ENCODE assay signal across 2 mouse cellular contexts in the genomic region with DNA sequence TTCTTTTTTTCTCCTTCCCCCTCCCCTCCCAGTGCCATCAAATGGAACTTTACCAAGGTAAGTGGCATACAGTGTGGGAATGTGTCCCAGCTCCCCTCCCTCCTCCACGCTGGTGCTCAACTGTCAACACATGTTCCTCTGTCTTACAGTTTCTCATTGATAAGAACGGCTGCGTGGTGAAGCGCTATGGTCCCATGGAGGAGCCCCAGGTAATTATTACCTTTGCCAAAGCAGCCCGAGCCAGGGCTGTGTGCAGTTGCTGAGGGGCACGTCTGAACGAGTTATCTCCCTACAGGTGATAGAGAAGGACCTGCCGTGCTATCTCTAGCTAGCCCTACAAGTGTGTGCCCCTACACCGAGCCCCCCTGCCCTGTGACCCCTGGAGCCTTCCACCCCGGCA.
TF ChIP-seq lines count a peak whose summit lies in the region.

No protein-coding gene starts in this region.

TF ChIP-seq in C2C12, 6 proteins besides CTCF, POLR2A, EP300 and RAD21 (continued from another document):
- TF ChIP-seq MYOD1 (IDR thresholded peaks at IDR 0.05; ENCODE audit: control insufficient read depth, insufficient read length, low read depth): no peak
- TF ChIP-seq MAX (IDR thresholded peaks at IDR 0.05): no peak
- no peak for TF ChIP-seq MYOG (IDR thresholded peaks at IDR 0.05; ENCODE audit: control insufficient read depth, extremely low read depth, insufficient read length)
- no peak for TF ChIP-seq CEBPB (IDR thresholded peaks at IDR 0.05; ENCODE audit: low read depth)
- no peak for TF ChIP-seq FOSL1 (IDR thresholded peaks at IDR 0.05; ENCODE audit: insufficient read depth, low read length, poor library complexity, severe bottlenecking)
TF ChIP-seq in C2C12: peak in this region for 0.

TF ChIP-seq in CH12.LX, 34 proteins besides CTCF, POLR2A, EP300 and RAD21 (continued from another document):
- TF ChIP-seq UBTF (IDR thresholded peaks at IDR 0.05; ENCODE audit: low read depth, low read length) (no peak), USF1 (IDR thresholded peaks at IDR 0.05; ENCODE audit: low read depth, low read length) (no peak), JUN (IDR thresholded peaks at IDR 0.05; ENCODE audit: insufficient read depth, low read depth, low read length) (no peak), TBP (conservative IDR thresholded peaks at IDR 0.05; ENCODE audit: low read depth, low read length) (no peak), JUND (conservative IDR thresholded peaks at IDR 0.05; ENCODE audit: low read depth, low read length) (no peak), HCFC1 (IDR thresholded peaks at IDR 0.05; ENCODE audit: low read depth, low read length) (no peak), SMC3 (IDR thresholded peaks at IDR 0.05; ENCODE audit: low read depth, low read length) (no peak), ZNF384 (IDR thresholded peaks at IDR 0.05; ENCODE audit: low read depth, low read length) (no peak)
